Mouse (Mus musculus) frontal cortex, adult 2 months (tissue): Measurements from ENCODE around the gene Pwwp2b. TPM values are rescaled to one million over a fixed set of nuclear protein-coding genes. Genes with fewer than 3 reads are reported as not detected.

Experiments
- DNase-seq, 2 experiments: peaks; one replicate each; pipeline ENCODE4 v3.0.0; 2022; ENCODE audit warnings: low spot score in 1 of 2; ENCODE audit errors: extremely low spot score in 1 of 2
- polyA plus RNA-seq: library from polyadenylated mRNA; depleted of rRNA; stranded (reverse); fragments of >200 nt; gene quantifications from 2 replicates; pipeline ENCODE4 v1.2.3, GENCODE M21; 2012; rRNA removed

The Pwwp2b gene
- 11.4 and 12.6 TPM in 2 replicates for polyA plus RNA-seq

DNA sequence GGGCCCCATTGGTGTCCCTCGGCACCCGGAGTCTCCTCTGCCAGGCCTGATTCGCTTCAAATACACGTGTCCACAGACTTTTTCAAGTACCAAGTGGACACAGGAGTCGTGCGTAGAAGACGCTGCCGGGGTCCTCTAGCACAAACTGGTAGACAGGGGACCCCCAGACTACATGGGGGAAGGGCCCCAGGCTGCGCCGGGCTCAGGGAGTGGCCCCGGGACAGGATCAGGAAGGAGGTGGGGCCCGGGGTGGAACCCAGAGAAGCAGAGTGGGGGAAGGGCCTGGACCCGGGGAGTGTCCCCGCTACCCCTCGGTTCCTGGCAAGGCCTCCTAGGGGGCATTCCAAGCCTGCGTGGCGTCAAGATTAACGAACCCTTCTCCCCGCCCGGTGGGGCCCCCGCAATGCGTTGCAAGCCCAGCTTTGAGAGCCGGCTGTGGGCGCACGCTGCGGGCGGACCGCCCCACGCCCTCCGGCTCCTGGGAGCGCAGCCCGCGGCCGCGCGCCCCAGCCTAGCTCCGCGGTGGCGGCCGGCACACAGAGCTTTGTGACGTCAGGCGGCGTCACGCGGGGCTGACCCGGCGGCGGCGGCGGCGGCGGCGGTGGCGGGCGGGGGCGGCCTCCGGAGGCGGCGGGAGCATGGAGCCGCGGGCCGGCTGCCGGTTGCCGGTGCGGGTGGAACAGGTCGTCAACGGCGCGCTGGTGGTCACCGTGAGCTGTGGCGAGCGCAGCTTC, at the start of gene Pwwp2b:
Gene Pwwp2b, plus strand, starts transcription at position 602 of the 734 bp plus-strand sequence.
- peak in 1 of 2 experiments; percentile 63 for DNase-seq

DNA sequence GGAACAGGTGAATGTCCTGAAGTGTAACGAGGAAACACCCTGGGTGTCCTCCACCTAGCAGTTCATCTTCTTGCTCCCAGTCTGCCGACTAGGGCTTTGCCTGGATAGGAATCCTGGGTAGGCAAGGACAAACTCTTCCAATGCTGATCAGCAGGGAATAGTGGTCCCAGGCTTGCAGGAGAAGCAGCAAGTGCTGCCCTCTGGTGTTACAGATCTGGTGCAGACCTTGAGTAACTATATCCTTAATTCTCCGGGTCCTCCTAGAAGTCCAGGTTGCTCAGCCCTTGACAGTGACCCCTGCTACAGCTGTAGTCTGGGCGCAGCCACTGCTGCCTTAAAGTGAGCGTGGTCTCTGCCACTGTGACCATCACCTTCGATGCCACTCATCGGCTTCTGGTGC, 48.2 kb upstream of the Pwwp2b start:
- DNase-seq: peak in 1 of 2 experiments; percentile 87

DNA sequence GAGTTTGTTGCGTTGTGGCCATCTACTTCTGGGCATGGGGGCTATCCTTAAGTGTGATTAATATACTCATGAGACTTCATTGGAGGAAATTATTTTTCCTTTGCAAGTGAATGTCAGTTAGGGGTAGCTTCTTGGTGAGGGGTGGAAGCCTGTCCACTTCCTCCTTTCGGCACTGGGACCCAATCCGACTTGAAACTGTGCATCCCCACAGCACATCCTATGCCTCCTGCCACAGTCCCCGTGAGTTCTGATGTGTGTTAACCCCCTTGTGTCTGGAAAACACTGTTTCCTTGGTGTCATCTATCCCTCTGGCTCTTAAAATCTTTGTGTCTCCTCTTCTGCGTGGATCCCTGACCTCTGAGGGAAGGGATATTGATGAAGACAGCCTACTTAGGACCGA, 47.1 kb upstream of the Pwwp2b start:
- DNase-seq: no peak

DNA sequence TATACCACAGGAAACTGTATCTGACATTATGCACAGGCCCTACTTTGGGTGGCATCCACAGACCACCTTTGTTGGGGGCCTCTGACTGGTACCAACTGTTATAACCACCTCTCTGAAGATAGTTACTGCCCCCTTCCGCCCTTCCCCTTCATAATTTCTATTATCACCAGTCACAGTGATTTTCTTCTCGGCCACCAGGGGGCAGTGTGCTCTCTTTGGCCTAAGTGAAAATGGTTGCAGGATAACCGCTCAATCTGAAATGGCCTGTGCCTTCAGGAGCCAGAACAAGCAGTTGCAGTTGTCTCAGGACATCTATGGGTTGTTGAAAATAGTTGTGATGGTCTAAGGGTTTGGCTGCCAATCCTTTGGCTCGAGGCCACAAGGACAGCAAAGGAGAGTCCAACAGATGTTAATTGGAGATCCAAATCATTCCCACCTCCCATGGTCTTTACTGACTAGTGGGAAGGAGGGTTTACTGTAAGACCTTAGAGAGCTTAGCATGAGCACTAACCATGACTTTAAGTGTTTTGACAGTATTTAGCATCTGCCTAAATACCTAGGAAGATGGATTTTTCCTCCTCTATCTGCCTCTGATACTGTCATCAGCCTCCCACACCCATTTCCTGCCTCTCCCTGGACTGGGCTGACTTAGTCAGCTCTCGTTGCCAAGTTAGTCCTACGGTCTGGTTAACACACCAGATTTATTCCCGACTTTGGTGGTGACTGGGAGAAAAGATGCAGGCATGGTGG, 40.1 kb upstream of the Pwwp2b start:
- peak in 1 of 2 experiments; percentile 22 for DNase-seq

DNA sequence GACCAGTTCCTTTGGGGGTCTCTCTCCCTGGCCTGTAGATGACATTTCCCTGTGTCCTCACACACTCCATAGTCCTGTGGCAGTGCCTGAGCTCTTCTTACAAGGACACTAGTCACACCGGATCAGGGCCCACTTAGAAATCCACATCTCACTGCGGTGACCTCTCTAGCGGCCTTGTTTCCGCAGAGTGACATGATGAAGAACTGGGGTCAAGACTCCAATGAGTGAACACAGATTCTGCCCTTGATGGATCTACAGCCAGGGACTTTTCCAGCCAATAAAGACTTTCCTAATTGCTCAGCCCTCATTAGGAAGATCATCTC, 39.5 kb upstream of the Pwwp2b start:
- DNase-seq: no peak

DNA sequence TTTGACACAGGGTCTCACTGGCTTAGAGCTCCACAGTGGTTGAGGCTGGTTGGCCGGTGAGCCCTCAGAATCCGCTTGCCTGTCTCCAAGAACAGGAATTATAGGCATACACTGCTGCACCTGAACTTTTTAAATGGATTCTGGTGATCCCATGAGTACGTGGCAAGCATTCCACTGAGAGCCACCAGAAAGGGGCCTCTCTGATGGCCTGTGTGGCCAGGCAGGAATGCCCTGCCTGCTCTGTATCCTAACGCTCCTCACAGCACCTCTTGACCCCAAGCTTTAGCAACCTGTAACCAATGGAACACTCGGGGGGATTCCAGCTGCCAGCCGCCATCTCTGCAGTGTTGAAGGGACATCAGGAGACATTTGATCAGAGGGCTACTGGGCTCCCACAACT, 36.5 kb upstream of the Pwwp2b start:
- no peak for DNase-seq

DNA sequence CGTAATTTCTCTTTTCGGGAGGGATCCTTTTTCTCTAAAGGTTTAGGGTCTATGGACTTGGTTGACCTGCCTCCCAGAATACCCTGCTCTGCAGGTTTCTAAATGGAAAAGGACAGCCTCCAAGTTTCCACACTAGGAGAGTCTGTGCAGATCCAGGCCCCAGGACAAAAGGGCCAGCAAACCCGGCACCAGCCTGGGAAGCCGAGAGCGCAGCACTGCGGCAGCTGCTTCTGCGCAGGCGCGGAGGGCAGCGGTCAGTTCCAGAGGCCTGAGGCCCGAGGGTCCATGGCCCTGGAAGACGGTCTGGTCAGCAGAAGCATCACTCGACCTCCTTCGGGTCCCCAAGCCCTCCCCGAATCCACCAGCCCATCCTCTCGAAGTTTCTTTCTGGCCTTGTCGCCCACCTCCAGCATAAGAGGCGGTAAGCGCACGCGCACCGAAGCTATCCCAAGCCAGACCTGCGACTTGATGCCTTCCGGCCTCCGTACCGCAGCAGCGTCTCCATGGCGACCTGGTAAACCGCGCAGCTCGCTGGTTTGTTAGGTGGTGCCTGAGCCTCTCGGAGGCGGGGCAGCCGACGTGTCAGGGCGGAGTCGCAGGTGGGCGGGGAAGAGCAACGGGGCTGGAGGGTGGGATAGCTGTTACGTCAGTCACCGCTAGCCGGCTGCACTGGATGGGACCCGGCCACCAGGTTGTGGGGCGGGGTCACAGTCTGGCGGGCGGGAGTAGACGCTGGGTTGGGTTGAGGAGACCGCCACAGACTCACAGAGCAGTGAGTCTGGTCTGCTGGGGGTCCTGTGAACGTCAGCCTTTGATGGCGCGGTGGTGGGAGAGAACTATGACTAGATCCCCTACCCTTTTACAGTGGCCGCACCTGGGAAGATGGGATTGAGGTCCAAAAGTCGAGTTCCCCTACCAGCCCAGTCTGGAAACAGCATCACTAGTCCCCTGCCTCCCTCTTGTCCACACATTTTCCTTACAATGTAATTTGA, 35.2 kb upstream of the Pwwp2b start, which contains the start of the genes Lrrc27 and Stk32c:
Gene Lrrc27, plus strand, starts transcription at position 235 of the 992 bp plus-strand sequence.
Gene Stk32c, minus strand, starts transcription at position 554 of the 992 bp plus-strand sequence.
- peak; percentile 96 to 99 for DNase-seq

DNA sequence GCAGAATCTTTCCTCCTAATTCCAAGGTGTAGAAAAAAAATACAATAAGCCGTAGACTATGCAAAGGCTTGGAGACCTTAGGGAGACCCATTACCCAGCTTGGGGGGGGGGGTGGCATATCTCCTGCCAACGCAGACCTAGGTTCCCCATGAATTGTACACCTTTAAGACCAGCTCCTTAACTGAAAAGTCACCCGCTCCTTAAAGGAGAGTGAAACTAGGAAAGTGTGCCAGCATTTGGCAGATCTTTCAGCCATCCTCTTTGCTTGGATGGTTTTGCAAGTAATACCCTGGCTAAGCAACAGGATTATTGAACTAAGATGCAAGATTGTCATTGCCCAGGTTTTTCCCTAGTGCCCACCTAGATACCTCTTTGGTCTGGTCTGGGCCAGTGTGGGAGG, 34.5 kb upstream of the Pwwp2b start:
- DNase-seq: no peak

DNA sequence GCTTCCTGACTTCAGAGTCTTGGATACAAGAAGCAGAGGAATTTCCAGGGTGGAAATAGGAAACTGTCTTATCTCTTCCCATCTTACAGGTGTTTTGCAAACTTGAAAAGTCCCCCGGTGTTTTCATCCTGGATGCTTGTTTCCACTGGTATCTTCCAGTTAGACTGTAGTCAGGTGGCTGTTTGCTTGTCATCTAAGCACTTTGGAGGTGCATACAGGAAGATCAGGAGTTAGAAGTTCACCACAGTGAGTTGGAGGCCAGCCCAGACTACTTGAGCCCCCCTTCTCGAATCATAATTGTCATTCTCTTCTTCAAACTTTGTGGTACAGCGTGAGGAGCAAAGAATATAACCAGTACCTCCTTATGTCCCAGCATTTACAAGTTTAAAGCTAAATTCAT, 34.1 kb upstream of the Pwwp2b start:
- DNase-seq: no peak

DNA sequence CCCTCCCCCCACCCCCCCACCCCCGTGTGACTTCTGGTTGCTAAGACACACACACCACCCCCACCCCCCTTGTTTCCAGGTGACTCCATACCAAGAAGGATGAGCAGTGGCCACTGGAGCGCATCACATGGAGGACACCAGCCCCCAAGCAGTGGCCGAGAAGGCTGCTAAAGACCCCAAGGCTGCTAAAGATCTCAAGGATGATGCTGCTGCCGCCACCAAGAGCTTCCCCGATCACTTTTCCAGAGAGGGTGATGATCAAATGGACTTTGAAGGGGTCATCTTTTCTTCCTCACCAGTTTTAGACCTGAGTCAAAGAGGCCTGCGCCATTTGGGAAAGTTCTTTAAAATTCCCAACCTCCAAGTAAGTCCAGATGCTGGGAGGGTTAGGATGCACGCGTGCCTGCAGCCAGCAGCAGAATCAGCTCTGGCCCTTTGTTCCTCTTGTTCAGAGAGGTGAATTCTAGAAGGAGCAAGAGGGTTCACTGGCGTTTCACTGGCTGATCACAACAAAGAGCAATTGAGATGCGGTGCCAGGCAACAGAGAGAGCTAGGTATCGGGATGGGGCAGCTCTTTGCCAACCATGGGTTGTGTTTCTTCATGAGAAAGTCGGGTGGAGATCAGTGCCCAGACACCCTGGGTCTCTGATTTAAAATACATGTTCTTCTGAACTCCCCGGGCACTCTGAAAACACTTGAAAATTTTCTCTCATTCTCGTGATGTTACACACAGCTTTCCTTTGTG, 33.5 kb upstream of the Pwwp2b start:
- DNase-seq: no peak

DNA sequence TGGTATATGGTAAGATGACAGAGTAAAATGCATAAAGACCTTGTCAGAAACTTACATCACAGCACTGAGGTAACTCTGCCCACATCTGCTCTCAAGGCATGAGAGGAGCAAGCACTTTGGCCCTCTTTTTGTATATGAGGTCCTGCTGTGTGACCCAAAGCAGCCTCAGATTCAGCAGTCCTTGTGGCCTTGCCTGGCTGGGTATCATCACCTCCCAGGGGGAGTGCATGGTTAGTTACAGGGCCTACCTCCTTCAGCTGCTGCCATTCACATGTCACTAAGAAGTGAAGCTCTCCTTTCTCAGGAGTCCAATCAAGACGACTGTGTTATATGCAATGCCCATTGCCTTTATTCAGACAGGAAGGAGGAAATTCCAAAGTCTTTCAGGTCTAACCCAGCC, 32.8 kb upstream of the Pwwp2b start:
- no peak for DNase-seq

DNA sequence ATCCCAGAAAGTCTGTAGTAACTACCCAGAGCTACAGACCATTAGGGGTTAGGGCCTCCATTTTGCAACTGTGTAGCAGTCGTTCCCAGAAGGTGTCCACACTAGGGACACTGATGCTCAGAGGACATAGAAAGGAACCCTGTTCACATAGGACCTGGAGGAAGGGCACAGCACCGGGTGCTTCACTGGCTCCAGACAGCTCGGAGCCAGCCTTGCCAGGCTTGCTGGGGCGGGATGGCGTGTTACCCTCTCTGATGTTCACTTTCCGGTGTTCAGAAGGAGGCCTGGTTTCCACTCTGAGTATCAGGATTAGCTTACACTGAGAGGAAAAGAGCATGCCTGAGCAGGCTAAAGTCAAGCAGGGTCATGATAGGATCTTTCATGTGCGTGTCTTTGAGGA, 32.3 kb upstream of the Pwwp2b start:
- DNase-seq: no peak

DNA sequence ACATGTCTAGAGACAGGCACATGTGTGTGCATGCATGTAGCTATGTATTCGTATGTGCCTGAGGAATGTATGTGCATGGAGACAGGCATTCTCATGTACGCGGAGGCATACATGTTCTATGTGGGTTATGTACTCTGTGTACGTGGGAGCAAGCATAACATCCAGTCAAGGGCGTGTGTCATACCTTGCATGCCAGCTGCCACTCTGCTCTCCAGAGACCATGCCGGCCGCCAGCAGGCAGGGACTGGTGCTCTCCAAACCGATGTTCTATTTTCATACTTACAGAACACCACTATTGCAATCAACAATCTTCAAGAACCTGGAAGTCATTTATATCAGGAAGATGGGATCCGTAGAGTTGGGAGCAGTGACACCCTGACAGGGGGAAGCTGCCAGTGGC, 31.8 kb upstream of the Pwwp2b start:
- DNase-seq: no peak

DNA sequence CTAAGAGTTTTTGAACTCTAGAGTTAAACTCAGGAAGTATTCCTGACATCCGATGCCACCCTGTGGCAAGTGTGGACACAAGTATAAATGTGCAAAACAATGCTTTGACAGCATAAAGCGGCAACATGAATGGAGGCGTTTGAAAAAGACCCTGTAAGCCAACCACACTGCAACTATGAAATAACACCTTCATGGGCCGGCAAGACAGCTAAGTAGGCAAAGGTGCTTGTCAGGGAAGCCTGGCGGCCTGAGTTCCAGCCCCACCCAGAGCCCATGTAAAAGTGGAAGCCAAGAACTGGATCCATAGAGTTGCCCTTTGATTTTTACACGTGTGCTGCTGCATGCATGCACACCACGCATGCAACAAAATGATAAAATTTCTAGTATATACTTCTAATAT, 31.2 kb upstream of the Pwwp2b start:
- DNase-seq: no peak

DNA sequence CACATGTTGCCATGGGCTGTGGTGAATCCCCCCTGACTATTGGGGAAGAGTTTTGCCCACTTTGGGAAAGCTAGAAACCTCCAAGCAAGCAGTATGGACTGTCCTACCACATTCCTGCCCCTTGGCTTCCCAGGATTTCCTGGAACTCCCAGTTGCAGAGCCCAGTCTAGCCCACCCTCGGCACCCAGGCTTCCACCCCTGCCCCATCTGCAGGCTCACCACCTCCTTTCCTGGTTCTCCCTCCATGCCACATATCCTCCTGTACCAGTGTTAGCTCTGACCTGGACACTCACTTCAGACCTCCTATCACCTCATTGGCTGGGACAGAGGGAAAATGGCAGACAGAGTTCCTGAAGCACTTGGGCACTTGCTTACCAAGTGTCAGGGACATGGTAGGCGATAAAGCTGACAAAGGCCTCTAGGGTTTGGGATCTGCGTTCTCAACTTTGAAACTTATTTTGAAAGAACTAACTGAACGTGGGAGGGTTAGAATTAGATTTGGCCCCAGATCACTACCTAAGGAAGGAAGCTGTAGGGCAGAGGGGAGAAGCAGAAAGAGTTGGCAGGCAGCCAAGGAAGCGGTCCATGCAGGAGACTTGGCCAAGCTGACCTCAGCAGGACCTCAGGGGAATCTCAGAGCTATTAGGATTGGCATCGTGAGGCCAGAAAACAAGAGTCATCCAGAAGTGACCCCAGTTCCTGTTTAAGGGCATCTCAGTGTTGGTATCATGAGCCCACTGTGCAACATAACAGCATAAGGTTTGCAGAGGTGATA, 29.5 kb upstream of the Pwwp2b start:
- DNase-seq: no peak

DNA sequence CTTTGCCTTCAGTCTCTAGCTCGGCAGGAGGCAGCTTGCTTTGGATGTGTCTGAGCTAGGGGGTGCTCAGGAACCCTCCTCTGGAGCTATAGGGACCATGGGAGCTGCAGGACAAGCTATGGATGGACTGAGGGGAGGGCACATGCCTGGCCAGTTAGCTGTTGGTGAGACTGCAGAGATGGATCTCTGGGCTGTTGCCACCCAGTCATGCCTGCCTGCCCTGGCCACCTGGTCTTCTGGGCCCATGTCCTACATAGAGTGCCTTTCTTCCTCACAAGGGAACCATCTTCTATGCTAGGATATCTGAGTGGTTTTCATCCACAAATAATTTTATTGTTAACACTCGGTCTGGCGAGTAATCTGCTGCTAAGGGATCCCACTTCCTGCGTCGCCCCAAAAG, 28.8 kb upstream of the Pwwp2b start:
- DNase-seq: no peak

DNA sequence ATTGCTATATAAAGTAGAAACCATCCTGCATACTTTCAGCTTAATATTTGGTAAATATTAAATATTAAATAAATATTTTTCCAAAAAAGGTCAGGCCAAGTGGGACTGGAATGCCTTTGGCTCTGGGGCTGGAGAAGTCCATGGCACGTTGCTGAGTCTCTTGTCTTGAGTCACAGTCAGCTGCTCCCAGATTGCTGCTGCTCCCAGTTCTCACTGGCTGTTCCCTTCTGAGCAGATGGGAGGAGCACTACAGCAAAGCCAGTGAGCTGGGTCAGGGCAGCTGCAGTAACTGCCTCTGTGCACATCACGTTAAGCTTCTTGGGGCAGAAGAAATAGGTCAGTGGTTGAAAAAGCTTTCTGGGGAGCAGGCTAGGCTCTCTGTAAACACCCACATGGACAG, 28.0 kb upstream of the Pwwp2b start:
- DNase-seq: no peak

DNA sequence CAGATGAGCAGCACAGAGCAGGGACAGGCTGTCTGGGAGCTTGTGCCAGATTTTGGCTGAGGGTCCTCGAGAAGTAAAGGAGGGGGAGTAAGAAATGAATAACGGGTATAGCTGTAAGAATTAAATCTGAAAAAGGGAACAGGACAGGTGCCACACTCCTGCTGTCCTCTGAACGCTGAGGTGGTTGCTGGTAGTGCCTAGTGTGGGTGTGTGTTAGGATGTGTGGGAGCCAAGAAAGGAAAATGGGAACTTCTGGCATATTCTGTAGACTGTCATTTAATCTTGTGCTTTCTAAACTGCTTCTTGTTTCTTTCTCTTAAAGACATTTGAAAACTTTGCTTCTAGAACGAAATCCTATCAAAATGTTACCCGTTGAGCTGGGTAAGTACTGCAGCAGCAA, 27.2 kb upstream of the Pwwp2b start:
- peak in 1 of 2 experiments; percentile 60 for DNase-seq

DNA sequence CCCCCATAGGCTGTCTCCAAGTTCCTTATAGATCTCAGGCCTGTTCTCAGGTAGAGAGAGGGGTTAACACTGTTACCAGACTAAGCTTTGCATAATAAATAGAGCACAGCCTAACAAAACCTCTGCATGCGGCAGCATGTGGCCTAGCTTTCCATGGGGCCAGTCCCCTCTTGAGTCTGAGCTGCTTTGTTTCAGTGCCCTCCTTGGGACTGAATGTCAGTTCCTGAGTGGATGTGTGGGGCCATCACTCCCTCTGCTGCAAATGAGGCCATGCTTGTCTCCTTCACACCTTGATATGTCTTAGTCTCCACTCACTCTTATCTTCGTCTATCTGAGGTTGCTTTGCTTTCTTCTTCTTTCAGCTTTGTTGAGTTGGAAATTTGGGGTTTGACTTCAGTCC, 26.4 kb upstream of the Pwwp2b start:
- DNase-seq: no peak
